Comparison of ENCODE assay signal across 8 mouse cellular contexts in genomic region chr11:117881787-117882186, GRCm38 (mm10). TPM values are rescaled to one million over a fixed set of nuclear protein-coding genes. Genes with fewer than 3 reads are reported as not detected.
DNase-seq lines count a peak whose midpoint lies in the region; ATAC-seq and TF ChIP-seq lines count a peak whose summit lies in the region.

No protein-coding gene starts in this region.

- TF ChIP-seq CTCF in gastrocnemius, adult 2 months (IDR thresholded peaks at IDR 0.05), result no peak
- no peak for TF ChIP-seq CTCF in E14TG2a.4 (conservative IDR thresholded peaks at IDR 0.05; ENCODE audit: low read length)

- H3K36me3 ChIP-seq in E14TG2a.4 (ENCODE audit: insufficient read depth, low read length), result peaks cover 17% of the 10 kb centered on the region; the same call in 1 of the 2 replicates
- H3K36me3 ChIP-seq in liver, embryonic 13.5 days, result no peaks in the 10 kb centered on the region

- DNase-seq in gastrocnemius, adult 2 months, result peak; percentile 51
- DNase-seq in gastrocnemius, postnatal 25 days, result no peak
- peak; percentile 68 for DNase-seq in induced T-regulatory cell, adult 2 months (ENCODE audit: low read depth)
- no peak for DNase-seq in liver, embryonic 13.5 days
- no peak for DNase-seq in left cerebral cortex, adult 9 months (ENCODE audit: low spot score in 2 of 2)
- DNase-seq in layer of hippocampus, adult 18-20 months (ENCODE audit: low spot score in 2 of 2), result no peak

- peaks cover 93% of the 10 kb centered on the region for H3K4me1 ChIP-seq in E14TG2a.4 (replicated peaks; ENCODE audit: low read depth, low read length)
- H3K4me1 ChIP-seq in liver, embryonic 13.5 days (replicated peaks), result peaks cover 53% of the 10 kb centered on the region

- intact Hi-C loops in gastrocnemius, adult 2 months (cut with DNase I), result no loop called here

- peaks cover 21% of the 10 kb centered on the region for H3K9me3 ChIP-seq in E14TG2a.4 (ENCODE audit: low read length)
- H3K9me3 ChIP-seq in liver, embryonic 13.5 days (replicated peaks), result no peaks in the 10 kb centered on the region

- H3K27me3 ChIP-seq in E14TG2a.4 (ENCODE audit: insufficient read depth, low read length), result no peaks in the 10 kb centered on the region
- 0 out of 2 replicates have a peak, but pooled peaks cover 3% of the 10 kb centered on the region for H3K27me3 ChIP-seq in liver, embryonic 13.5 days

- H3K27ac ChIP-seq in gastrocnemius, adult 2 months, result no peak overlapping the region
- H3K27ac ChIP-seq in liver, embryonic 13.5 days, result peak overlapping the region; percentile 64

- no peak overlapping the region for H3K4me3 ChIP-seq in gastrocnemius, adult 2 months
- peak overlapping the region; percentile 41 for H3K4me3 ChIP-seq in E14TG2a.4 (replicated peaks; ENCODE audit: low read length)
- no peak overlapping the region for H3K4me3 ChIP-seq in liver, embryonic 13.5 days (replicated peaks)

- WGBS in liver, embryonic 13.5 days (ENCODE audit: insufficient replicate concordance), result 8% methylated on average over 7 of the region's 8 CpGs

- no peak overlapping the region for H3K9ac ChIP-seq in liver, embryonic 13.5 days

- ATAC-seq in liver, embryonic 13.5 days (ENCODE audit: low read depth), result no peak
- no peak; the same call in 1 of the 2 replicates for ATAC-seq in granulocyte monocyte progenitor cell, adult 5-6 weeks (replicated peaks; ENCODE audit: poor library complexity, severe bottlenecking)

- no peak overlapping the region for H3K4me2 ChIP-seq in liver, embryonic 13.5 days

RNA-seq across cellular contexts. Expression of gene Tha1, which starts 8.5 kb away (rescaled TPM):
- 1 to 10 TPM; 3.8 to 5.2 TPM for total RNA-seq in gastrocnemius, adult 2 months (2021)
- 1 to 10 TPM; 4.7 to 6.1 TPM for total RNA-seq in gastrocnemius, postnatal 25 days (2021)
- polyA plus RNA-seq in liver, embryonic 13.5 days (2015; fragmentation: Nextera tagmentation; extraction: Ambion mirVana), result 1.4 and 1.9 TPM in 2 replicates
- 1.2 and 6.5 TPM in 2 replicates for total RNA-seq in granulocyte monocyte progenitor cell, adult 5-6 weeks (2014; fragmentation: Nextera tagmentation)
- total RNA-seq in granulocyte monocyte progenitor cell, adult 5-6 weeks (2017), result 0.10 and 2.9 TPM in 2 replicates
- 1 to 10 TPM; 2.8 to 3.0 TPM for total RNA-seq in layer of hippocampus, adult 18-20 months (2021)

RNA-seq across cellular contexts. Expression of gene Tmem235, which starts 21.2 kb away (rescaled TPM):
- not detected for total RNA-seq in gastrocnemius, adult 2 months (2021)
- not detected for total RNA-seq in gastrocnemius, postnatal 25 days (2021)
- not detected in 2 replicates for polyA plus RNA-seq in liver, embryonic 13.5 days (2015; fragmentation: Nextera tagmentation; extraction: Ambion mirVana)
- total RNA-seq in granulocyte monocyte progenitor cell, adult 5-6 weeks (2014; fragmentation: Nextera tagmentation), result not detected in 2 replicates
- total RNA-seq in granulocyte monocyte progenitor cell, adult 5-6 weeks (2017), result not detected in 2 replicates
- total RNA-seq in layer of hippocampus, adult 18-20 months (2021), result not detected

RNA-seq across cellular contexts. Expression of gene Birc5, which starts 32.7 kb away (rescaled TPM):
- total RNA-seq in gastrocnemius, adult 2 months (2021), result not detected
- under 1 TPM in 1 of 2 experiments, not detected in 1; 0.86 TPM for total RNA-seq in gastrocnemius, postnatal 25 days (2021)
- 407 and 437 TPM in 2 replicates for polyA plus RNA-seq in liver, embryonic 13.5 days (2015; fragmentation: Nextera tagmentation; extraction: Ambion mirVana)
- total RNA-seq in granulocyte monocyte progenitor cell, adult 5-6 weeks (2014; fragmentation: Nextera tagmentation), result 93.9 and 128 TPM in 2 replicates
- total RNA-seq in granulocyte monocyte progenitor cell, adult 5-6 weeks (2017), result 200 and 221 TPM in 2 replicates
- 1 to 10 TPM in 1 of 2 experiments, under 1 TPM in 1; 0.82 to 1.1 TPM for total RNA-seq in layer of hippocampus, adult 18-20 months (2021)

RNA-seq across cellular contexts. Expression of gene Tk1, which starts 55.9 kb away (rescaled TPM):
- total RNA-seq in gastrocnemius, adult 2 months (2021), result 1 to 10 TPM; 2.5 to 2.8 TPM
- total RNA-seq in gastrocnemius, postnatal 25 days (2021), result 1 to 10 TPM; 2.8 to 4.3 TPM
- 150 TPM in 2 replicates for polyA plus RNA-seq in liver, embryonic 13.5 days (2015; fragmentation: Nextera tagmentation; extraction: Ambion mirVana)
- 198 and 208 TPM in 2 replicates for total RNA-seq in granulocyte monocyte progenitor cell, adult 5-6 weeks (2014; fragmentation: Nextera tagmentation)
- 90.8 and 105 TPM in 2 replicates for total RNA-seq in granulocyte monocyte progenitor cell, adult 5-6 weeks (2017)
- total RNA-seq in layer of hippocampus, adult 18-20 months (2021), result under 1 TPM; 0.43 to 0.50 TPM

RNA-seq across cellular contexts. Expression of gene Afmid, which starts 56.1 kb away (rescaled TPM):
- total RNA-seq in gastrocnemius, adult 2 months (2021), result 1 to 10 TPM; 3.1 to 3.3 TPM
- 1 to 10 TPM; 1.9 to 3.1 TPM for total RNA-seq in gastrocnemius, postnatal 25 days (2021)
- polyA plus RNA-seq in liver, embryonic 13.5 days (2015; fragmentation: Nextera tagmentation; extraction: Ambion mirVana), result 7.8 and 8.8 TPM in 2 replicates
- 7.5 and 9.0 TPM in 2 replicates for total RNA-seq in granulocyte monocyte progenitor cell, adult 5-6 weeks (2014; fragmentation: Nextera tagmentation)
- total RNA-seq in granulocyte monocyte progenitor cell, adult 5-6 weeks (2017), result 1.4 and 1.9 TPM in 2 replicates
- total RNA-seq in layer of hippocampus, adult 18-20 months (2021), result 1 to 10 TPM; 3.3 to 7.3 TPM

Comparison
In these comparisons a context has a peak if more than half of its experiments do, and no peak if none do; other contexts are left out.
1. DNase-seq: peak in gastrocnemius, adult 2 months (single experiment) and induced T-regulatory cell, adult 2 months (single experiment); none in gastrocnemius, postnatal 25 days (single experiment), liver, embryonic 13.5 days (single experiment), left cerebral cortex, adult 9 months (0 of 2) and layer of hippocampus, adult 18-20 months (0 of 2).
2. RNA of gene Birc5, which starts 32.7 kb away (total RNA-seq): 93.9 to 221 TPM in granulocyte monocyte progenitor cell, adult 5-6 weeks; 0.82 to 1.1 TPM in layer of hippocampus, adult 18-20 months, 0.86 TPM in gastrocnemius, postnatal 25 days and not detected in gastrocnemius, adult 2 months; every median in the first group is over 10 times any median in the second.